Mouse (Mus musculus) right cerebral cortex, postnatal 14 days (tissue): Measurements from ENCODE around the gene Ak2.

Experiments used
- DNase-seq: peaks from one replicate; pipeline ENCODE4 v3.0.0; 2022

The Ak2 gene

DNA sequence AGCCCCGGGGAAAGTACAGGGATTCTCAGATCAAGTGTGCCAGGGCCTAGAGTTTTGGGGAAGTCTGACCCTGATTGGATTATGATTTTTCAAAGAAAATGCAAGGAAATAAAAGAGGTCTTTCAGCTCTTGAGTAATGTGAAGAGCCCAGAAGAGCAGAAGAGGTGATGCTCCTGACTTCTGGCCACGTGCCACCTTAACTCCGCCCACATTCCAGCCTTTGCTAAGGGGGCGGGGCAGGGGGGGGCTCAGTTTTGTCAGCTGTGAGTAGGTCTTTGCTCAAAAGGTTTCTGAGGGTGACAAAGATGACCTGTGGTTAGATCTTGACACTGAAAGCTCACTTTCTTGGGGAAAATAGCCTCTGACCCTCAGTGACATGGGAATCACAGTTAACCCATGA lies 24.6 kb downstream of the Ak2 start:
- no peak for DNase-seq

DNA sequence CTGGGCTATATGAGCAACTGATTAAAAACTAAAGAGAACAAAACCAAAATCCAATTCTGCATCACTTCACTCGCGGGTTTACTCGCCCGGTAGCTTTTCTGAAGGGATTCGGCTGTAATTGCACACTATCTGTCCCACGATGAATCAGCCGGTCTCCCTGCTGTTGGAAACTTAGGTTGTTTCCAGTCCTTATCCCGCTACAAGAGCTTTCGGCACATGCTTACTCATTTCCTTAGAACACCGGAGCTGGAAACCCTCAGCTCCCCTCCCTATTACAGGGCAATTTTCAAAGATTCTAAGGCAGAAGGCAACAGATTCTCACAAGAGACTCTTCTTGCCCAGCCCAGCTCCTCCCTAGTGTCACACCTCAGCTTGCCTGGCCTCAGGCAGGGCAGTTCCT lies 25.4 kb downstream of the Ak2 start:
- no peak for DNase-seq

DNA sequence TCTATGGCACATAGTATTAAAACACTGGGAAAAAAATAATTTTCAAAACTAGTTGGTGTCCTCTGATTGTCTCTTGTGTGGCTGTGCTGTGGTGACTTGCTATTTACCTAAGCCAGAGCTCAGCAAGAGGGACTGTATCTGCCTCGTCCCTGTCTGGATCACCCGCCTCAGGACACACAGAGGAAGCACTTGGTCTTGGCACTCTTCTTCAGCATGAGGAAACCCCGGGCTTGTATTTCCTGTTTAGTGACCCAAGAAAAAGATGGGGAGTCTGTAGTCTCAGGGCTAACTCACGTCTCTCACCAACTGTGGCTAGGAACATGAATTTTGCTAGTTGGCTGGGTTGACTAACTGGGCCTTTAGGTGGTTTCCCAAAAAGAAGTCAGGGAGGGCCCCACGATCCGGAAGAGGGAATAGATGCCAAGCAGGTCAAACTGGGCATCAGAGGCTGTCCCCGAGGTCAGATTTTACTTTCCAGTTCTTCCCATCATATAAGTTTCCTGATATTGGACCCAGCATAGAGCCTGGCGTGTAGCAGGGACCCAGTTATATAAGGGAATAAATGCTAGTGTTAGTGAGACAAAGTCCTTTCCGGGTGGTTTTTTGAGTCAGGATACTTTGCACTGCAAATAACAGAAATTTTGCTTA lies 27.2 kb downstream of the Ak2 start:
- no peak for DNase-seq

GRCm38 (mm10) chr4:129019788-129020187 lies 28.0 kb downstream of the Ak2 start:
- no peak for DNase-seq

DNA sequence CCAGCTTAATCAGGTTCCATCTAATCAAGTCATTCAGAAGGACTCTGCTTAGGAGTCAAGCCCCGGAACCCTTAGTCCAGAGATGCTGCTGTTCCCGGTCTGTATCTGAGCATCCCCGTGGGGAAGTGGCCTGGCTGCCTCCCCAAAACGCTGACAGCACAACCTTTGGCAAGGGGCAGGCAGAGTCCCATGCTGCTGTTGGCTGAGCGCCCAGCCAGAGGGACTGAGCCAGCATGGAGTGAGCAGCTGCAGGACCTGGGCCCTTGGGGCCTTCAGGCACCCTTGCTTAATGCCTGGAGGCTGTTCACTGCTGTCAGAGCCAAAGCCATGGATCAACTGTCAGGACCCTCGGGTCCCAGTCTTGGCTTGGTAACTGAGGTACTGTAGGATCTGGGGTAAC lies 28.7 kb downstream of the Ak2 start:
- DNase-seq = peak; percentile 75

- DNase-seq = no peak
Measured at GRCm38 (mm10) chr4:129021426-129021825, 29.7 kb downstream of the Ak2 start.

DNA sequence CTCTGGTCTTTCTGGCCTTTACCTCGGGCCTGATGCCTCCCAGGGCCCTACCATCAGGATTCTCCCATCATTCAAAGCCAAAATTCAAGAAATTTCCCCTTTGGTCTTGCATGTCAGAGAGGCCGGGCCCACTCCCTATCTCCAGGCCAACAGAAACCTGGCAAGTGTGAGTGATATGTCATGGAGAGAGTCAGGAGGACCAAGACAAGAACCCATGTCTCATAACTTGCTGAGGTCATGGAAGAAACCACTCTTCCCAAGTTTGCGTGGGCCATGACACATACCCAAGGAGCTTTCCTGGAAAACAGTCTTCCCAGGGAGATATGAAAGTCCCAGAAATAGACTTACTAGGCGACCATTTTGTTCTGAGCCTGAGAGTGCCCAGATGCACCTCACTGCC lies 30.1 kb downstream of the Ak2 start:
- no peak for DNase-seq

DNA sequence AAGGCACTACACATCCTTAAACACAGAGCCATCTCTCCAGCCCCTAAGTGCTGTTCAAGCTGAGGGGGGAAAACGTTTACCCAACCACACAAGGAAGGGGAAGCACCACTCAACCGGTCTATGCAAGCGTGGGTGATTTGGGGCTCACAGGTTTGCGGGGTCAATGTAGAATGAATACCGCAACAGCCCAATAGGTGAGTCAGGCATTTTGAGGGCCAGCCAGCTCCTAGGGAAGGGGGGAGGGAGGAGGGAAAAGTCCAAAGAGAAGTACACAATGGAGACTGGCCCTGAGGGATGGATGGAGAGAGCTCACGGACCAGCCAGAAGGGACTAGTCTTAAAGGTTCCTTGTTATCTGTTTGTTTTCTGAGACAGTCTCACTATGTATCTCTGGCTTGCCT lies 32.1 kb downstream of the Ak2 start:
- DNase-seq = no peak

DNA sequence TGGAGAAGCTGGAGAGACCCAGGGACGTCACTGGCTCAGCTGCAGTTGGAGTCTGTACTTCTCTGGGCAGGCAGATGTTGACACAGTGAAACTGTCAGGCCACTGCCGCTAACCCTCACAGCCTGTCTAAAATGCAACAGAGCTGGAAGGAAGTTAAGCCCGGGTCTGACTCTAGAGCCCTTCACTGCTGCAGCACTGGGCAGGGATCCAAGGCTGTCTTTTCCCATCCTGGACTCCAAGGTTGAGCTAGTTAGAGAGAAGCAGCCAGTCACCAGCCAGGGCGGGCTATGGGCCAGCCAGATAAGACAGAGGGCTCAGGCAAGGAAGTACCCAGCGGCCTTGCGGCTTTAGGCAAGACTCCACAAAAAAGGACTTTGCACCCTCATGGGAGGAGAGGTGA lies 33.0 kb downstream of the Ak2 start:
- peak; percentile 29 for DNase-seq

DNA sequence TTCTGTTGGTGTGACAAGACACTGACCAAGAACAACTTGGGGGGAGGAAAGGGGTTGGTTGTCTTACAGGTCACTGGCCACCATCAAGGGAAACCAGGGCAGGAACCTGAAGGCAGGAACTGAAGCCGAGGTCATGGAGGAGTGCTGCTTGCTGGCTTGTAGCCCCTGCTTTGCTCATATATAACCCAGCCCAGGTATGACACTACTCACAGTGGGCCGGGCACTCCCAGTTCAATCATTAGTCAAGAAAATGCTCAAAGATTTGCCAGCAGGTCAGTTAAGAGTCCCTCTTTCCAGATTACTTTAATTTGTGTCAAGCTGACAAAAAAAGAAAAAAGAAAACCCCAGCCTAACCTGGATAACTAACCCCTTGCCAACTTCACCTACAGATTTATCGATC lies 33.9 kb downstream of the Ak2 start:
- no peak for DNase-seq

DNA sequence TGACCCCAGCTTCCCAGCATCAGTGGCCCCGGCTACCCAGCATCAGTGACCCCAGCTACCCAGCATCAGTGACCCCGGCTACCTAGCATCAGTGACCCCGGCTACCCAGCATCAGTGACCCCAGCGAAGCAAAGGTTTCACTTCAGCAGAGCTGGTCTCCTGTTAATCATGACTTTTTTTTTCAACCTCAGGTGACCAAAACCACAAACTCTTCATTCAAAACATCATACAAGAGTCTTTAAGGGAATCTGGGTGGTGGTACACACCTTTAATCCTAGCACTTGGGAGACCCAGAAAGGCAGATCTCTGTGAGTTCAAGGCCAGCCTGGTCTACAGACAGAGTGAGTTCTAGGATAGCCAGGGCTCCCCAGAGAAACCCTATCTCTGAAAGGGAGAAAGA lies 39.0 kb downstream of the Ak2 start:
- no peak for DNase-seq

- DNase-seq = no peak
Measured at GRCm38 (mm10) chr4:129031408-129031965, 39.7 kb downstream of the Ak2 start.

- DNase-seq = no peak
Measured at GRCm38 (mm10) chr4:129032133-129032962, 40.6 kb downstream of the Ak2 start.

GRCm38 (mm10) chr4:129032963-129033951 lies 41.5 kb downstream of the Ak2 start:
- DNase-seq = peak; percentile 32

- no peak for DNase-seq
Measured at GRCm38 (mm10) chr4:129034224-129034623, 42.5 kb downstream of the Ak2 start.

- no peak for DNase-seq
Measured at GRCm38 (mm10) chr4:129034706-129035660, 43.2 kb downstream of the Ak2 start.

GRCm38 (mm10) chr4:129035851-129036445 lies 44.2 kb downstream of the Ak2 start:
- no peak for DNase-seq

DNA sequence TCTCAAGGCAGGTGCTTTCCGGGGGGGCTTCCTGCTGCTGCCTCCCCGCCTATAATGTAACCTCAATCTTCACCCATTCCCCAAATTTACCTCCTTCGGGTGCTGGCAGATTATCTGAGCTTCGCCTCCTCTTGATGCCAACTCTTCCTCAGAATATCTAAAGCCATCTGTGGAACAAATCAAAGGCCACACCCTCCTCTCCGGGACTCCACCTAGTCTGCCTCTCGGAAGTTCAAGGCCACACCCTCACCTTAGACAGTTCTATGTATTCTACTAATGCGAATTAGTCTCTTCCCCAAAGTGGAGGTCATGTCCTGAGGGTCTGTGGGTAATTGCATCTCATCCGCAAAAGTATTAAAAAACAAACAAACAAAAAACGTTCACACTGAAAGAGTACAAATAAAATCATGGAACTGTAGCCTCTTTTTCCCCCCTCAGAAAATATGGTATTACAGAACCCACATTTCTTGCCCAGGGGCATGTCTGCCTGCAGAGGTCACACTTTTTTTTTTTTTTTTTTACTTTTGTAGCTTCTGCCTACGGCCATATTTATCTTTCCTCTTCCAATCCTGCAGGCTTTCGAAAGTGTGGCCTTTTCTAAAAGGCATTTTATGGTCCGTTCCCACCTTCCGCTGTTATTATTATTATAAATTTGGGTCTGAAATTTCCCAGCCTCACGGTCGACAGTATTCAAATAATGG lies 56.1 kb downstream of the Ak2 start:
- no peak for DNase-seq

DNA sequence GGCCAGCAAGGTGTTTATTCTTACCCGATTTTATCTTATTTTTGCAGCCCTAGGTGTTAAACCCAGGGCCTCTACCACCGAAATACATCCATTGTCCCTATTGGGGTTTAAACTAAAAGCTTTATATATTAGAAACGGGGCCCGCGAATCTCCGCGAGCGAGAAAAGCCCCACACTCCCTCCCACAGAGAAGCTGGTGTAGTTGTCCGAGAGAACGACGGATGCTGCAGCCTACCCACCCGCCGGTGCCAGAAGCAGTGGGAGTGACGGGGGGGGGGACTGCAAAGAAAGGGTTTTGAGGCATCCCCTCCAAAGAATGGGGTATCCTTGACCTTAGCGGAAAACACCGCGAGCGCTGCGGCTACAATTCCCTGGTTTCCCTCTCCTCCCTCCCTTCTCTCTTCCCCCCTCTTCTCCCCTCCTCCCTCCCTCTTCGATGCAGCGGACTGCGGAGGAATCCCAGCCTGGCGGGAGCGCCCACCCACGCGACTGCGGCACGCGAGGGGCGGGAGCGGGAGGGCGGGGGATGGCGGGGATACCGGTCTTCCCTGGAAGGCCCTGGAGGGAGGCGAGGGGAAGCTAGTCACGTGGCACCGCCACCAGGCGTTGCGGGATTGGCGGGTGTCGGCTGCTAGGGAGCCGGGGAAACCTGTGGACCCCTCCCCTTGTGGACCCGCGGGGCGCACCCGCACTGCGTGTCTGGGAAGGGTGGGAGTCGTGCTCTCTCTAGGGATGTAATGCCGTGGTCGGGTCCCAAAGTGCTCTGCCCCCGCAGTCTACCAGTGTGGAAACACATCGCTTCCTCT lies 56.9 kb downstream of the Ak2 start:
- peak; percentile 91 for DNase-seq
